Mouse (Mus musculus) bone marrow, adult 2 months (tissue): ENCODE data around the gene Pgm2.

Source experiments
- CTCF ChIP-seq: fragments of 200-500 bp; IDR thresholded peaks from 2 replicates; pipeline ENCODE4 v1.5.1; 2011; ENCODE audit warnings: low read length, control low read depth; ENCODE audit not compliant: control insufficient read depth, insufficient read depth
- POLR2A ChIP-seq: fragments of 200-500 bp; IDR thresholded peaks from 2 replicates; pipeline ENCODE4 v1.6.1; 2011; ENCODE audit warnings: low read depth, mild to moderate bottlenecking, control low read depth, low read length, borderline replicate concordance; ENCODE audit not compliant: control insufficient read depth

DNA sequence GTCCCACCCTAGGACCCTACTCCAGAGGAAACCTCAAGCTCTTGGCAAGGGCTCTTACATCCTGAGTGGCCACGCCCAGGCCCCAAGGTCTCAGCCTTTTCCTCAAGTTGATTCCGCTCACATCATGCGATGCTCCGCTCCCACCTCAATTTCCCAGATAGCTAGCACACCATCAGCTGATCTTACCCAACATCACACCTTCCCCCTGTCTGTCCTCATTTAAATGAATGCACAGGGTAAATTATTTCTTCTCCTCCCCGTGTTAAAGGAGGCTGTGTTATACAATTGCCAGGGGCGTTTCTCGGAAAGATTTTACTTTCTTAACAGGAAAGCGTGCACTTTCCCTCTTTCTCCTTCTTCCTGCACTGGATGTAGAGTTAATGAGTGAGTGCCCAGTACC, 31.9 kb upstream of the Pgm2 start:
- TF ChIP-seq POLR2A (no peak), CTCF (no peak)
